Mouse (Mus musculus) spleen, postnatal 36 days (tissue): Measurements from ENCODE around the gene Pip5k1a.
"Not testable (repeated sequence)": the region's sequence is repeated elsewhere in the genome, so short reads cannot be mapped to it uniquely, and the experiment has no call there.

Experiments
- DNase-seq, 2 experiments: peaks; one replicate each; pipeline ENCODE4 v3.0.0; 2022; ENCODE audit warnings: low spot score in 2 of 2, mixed read lengths in 1 of 2

The Pip5k1a gene

GRCm38 (mm10) chr3:95042166-95042837, 64.4 kb downstream of the Pip5k1a start, which contains the start of gene Psmd4:
Gene Psmd4 (minus strand): TSS chr3:95042614.
- peak; percentile 97 to 99 for DNase-seq

GRCm38 (mm10) chr3:95041625-95042024, 65.1 kb downstream of the Pip5k1a start:
- DNase-seq, result no peak

- no peak for DNase-seq
Observed at GRCm38 (mm10) chr3:95029953-95030352, 76.8 kb downstream of the Pip5k1a start.

- DNase-seq, result not testable (repeated sequence)
Observed at GRCm38 (mm10) chr3:95029291-95029827, 77.4 kb downstream of the Pip5k1a start.

GRCm38 (mm10) chr3:95028603-95029002, 78.1 kb downstream of the Pip5k1a start:
- no peak for DNase-seq

GRCm38 (mm10) chr3:95027701-95028100, 79.0 kb downstream of the Pip5k1a start:
- DNase-seq, result peak; percentile 38 to 49

- no peak for DNase-seq
Observed at GRCm38 (mm10) chr3:95027057-95027645, 79.6 kb downstream of the Pip5k1a start.

GRCm38 (mm10) chr3:95025202-95025601, 81.5 kb downstream of the Pip5k1a start:
- no peak for DNase-seq

- DNase-seq, result no peak
Observed at GRCm38 (mm10) chr3:95024551-95024950, 82.2 kb downstream of the Pip5k1a start.

- DNase-seq, result not testable (repeated sequence)
Observed at GRCm38 (mm10) chr3:95020956-95021355, 85.8 kb downstream of the Pip5k1a start.

- DNase-seq, result no peak
Observed at GRCm38 (mm10) chr3:95018741-95019140, 88.0 kb downstream of the Pip5k1a start.

- no peak for DNase-seq
Observed at GRCm38 (mm10) chr3:95016532-95017056, 90.1 kb downstream of the Pip5k1a start.

- DNase-seq, result peak; percentile 86 to 92
Observed at GRCm38 (mm10) chr3:95015891-95016531, 90.7 kb downstream of the Pip5k1a start.

- DNase-seq, result peak; percentile 99 to 100
Observed at GRCm38 (mm10) chr3:95015337-95015872, 91.3 kb downstream of the Pip5k1a start, which contains the start of gene Zfp687. Gene Zfp687 (minus strand): TSS chr3:95015448.

- peak; percentile 52 for DNase-seq
Observed at GRCm38 (mm10) chr3:95014428-95015151, 92.1 kb downstream of the Pip5k1a start.

GRCm38 (mm10) chr3:95013699-95014427, 92.9 kb downstream of the Pip5k1a start:
- no peak for DNase-seq

- DNase-seq, result no peak
Observed at GRCm38 (mm10) chr3:95012982-95013381, 93.7 kb downstream of the Pip5k1a start.

- no peak for DNase-seq
Observed at GRCm38 (mm10) chr3:95010396-95010795, 96.3 kb downstream of the Pip5k1a start.
